Mouse (Mus musculus): ENCODE results near the gene Cfap97d2. TPM values are rescaled to one million over a fixed set of nuclear protein-coding genes. Genes with fewer than 3 reads are reported as not detected.

The Cfap97d2 gene
- total and polyA plus RNA-seq, 2 experiments from 2014 or later: 1.6 to 1.7 TPM

- Histone ChIP-seq H3K27me3 (ENCODE audit: insufficient read depth, low read length) (no peaks in the 10 kb centered on the region), H3K36me3 (ENCODE audit: insufficient read depth) (no peaks in the 10 kb centered on the region), H3K27ac (ENCODE audit: low read depth, low read length) (peak overlapping the region; percentile 95), H3K4me1 (ENCODE audit: insufficient read depth) (peaks cover 16% of the 10 kb centered on the region), H3K9ac (peak overlapping the region; percentile 93), H3K9me3 (ENCODE audit: low read length) (no peaks in the 10 kb centered on the region), H3K4me2 (ENCODE audit: low read depth) (peak overlapping the region; percentile 57), H3K4me3 (ENCODE audit: low read depth, low read length) (peak overlapping the region; percentile 90)
- peak; percentile 76 for DNase-seq
- peak; percentile 27 for ATAC-seq
- peak; percentile 48 for TF ChIP-seq CTCF (IDR thresholded peaks at IDR 0.05; ENCODE audit: low read depth)
- under 1% methylated on average over 12 of the region's 12 CpGs for WGBS
Measured at GRCm38 (mm10) chr8:13676302-13676700, 29.4 kb upstream of the Cfap97d2 start.

GRCm38 (mm10) chr8:13676701-13677412 lies 28.8 kb upstream of the Cfap97d2 start:
- H3K9me3 ChIP-seq (ENCODE audit: low read length): no peaks in the 10 kb centered on the region
- H3K36me3 ChIP-seq (ENCODE audit: insufficient read depth): no peaks in the 10 kb centered on the region
- H3K4me2 ChIP-seq (ENCODE audit: low read depth): peak overlapping the region; percentile 57
- under 1% methylated on average over 47 of the region's 47 CpGs for WGBS
- no peaks in the 10 kb centered on the region for H3K27me3 ChIP-seq (ENCODE audit: insufficient read depth, low read length)
- peak; percentile 43; the same call in 1 of the 2 replicates for TF ChIP-seq CTCF (IDR thresholded peaks at IDR 0.05; ENCODE audit: low read depth)
- H3K4me3 ChIP-seq (ENCODE audit: low read depth, low read length): peak overlapping the region; percentile 90
- DNase-seq: peak; percentile 93
- H3K27ac ChIP-seq (ENCODE audit: low read depth, low read length): peak overlapping the region; percentile 95
- peak; percentile 86 for ATAC-seq
- peak overlapping the region; percentile 93 for H3K9ac ChIP-seq
- peaks cover 16% of the 10 kb centered on the region for H3K4me1 ChIP-seq (ENCODE audit: insufficient read depth)

GRCm38 (mm10) chr8:13677413-13677883 lies 28.2 kb upstream of the Cfap97d2 start, which contains the start of gene Rasa3:
Gene Rasa3 (minus strand): TSS chr8:13677603.
- H3K4me1 ChIP-seq (ENCODE audit: insufficient read depth): peaks cover 16% of the 10 kb centered on the region
- peak within 1 kb of the TSS; percentile 93 for H3K9ac ChIP-seq
- DNase-seq (peak; percentile 95), ATAC-seq (peak; percentile 98)
- H3K36me3 ChIP-seq (ENCODE audit: insufficient read depth): no peaks in the 10 kb centered on the region
- no peaks in the 10 kb centered on the region for H3K9me3 ChIP-seq (ENCODE audit: low read length)
- under 1% methylated on average over 42 of the region's 42 CpGs for WGBS
- H3K4me3 ChIP-seq (ENCODE audit: low read depth, low read length): peak within 1 kb of the TSS; percentile 90
- TF ChIP-seq CTCF (IDR thresholded peaks at IDR 0.05; ENCODE audit: low read depth): no peak
- H3K27me3 ChIP-seq (ENCODE audit: insufficient read depth, low read length): no peaks in the 10 kb centered on the region
- H3K27ac ChIP-seq (ENCODE audit: low read depth, low read length): peak within 1 kb of the TSS; percentile 95
- peak within 1 kb of the TSS; percentile 57 for H3K4me2 ChIP-seq (ENCODE audit: low read depth)

- DNase-seq (no peak), ATAC-seq (no peak)
- no peak for TF ChIP-seq CTCF (IDR thresholded peaks at IDR 0.05; ENCODE audit: low read depth)
- H3K9me3 ChIP-seq (ENCODE audit: low read length): no peaks in the 10 kb centered on the region
- peak overlapping the region; percentile 57 for H3K4me2 ChIP-seq (ENCODE audit: low read depth)
- no peak overlapping the region for H3K27ac ChIP-seq (ENCODE audit: low read depth, low read length)
- 41% methylated on average over 8 of the region's 8 CpGs for WGBS
- H3K9ac ChIP-seq: peak overlapping the region; percentile 93; the same call in 1 of the 2 replicates
- no peaks in the 10 kb centered on the region for H3K27me3 ChIP-seq (ENCODE audit: insufficient read depth, low read length)
- H3K4me3 ChIP-seq (ENCODE audit: low read depth, low read length): peak overlapping the region; percentile 90
- H3K36me3 ChIP-seq (ENCODE audit: insufficient read depth): no peaks in the 10 kb centered on the region
- H3K4me1 ChIP-seq (ENCODE audit: insufficient read depth): peaks cover 15% of the 10 kb centered on the region
Measured at GRCm38 (mm10) chr8:13678182-13678581, 27.5 kb upstream of the Cfap97d2 start.

DNA sequence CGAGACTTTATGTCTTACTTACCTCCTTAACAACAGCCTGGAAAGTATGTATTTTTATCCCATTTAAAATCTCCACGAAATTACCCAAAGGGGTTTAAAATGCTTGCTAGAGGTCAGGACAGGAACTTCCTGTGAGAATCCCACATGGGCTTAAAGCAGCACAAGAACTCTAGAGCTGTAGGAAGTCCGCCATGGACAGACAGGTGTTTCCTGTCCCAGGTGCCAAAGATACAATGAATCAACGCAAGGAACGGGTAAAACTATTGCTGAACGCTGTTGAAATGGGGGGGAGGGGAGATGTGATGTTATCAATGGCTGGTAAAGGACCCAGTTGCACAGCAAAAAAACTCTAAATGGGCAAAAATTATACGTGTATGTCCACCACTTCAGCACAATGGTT lies 21.6 kb upstream of the Cfap97d2 start:
- DNase-seq: no peak
- 74% methylated on average over 7 of the region's 7 CpGs for WGBS
- H3K9me3 ChIP-seq (ENCODE audit: low read length): no peaks in the 10 kb centered on the region
- no peak for ATAC-seq
- TF ChIP-seq CTCF (IDR thresholded peaks at IDR 0.05; ENCODE audit: low read depth): no peak
- H3K36me3 ChIP-seq (ENCODE audit: insufficient read depth): no peaks in the 10 kb centered on the region
- H3K4me3 ChIP-seq (ENCODE audit: low read depth, low read length): no peak overlapping the region
- H3K4me1 ChIP-seq (ENCODE audit: insufficient read depth): no peaks in the 10 kb centered on the region
- H3K9ac ChIP-seq: no peak overlapping the region
- H3K27ac ChIP-seq (ENCODE audit: low read depth, low read length): no peak overlapping the region
- no peak overlapping the region for H3K4me2 ChIP-seq (ENCODE audit: low read depth)
- H3K27me3 ChIP-seq (ENCODE audit: insufficient read depth, low read length): no peaks in the 10 kb centered on the region

DNA sequence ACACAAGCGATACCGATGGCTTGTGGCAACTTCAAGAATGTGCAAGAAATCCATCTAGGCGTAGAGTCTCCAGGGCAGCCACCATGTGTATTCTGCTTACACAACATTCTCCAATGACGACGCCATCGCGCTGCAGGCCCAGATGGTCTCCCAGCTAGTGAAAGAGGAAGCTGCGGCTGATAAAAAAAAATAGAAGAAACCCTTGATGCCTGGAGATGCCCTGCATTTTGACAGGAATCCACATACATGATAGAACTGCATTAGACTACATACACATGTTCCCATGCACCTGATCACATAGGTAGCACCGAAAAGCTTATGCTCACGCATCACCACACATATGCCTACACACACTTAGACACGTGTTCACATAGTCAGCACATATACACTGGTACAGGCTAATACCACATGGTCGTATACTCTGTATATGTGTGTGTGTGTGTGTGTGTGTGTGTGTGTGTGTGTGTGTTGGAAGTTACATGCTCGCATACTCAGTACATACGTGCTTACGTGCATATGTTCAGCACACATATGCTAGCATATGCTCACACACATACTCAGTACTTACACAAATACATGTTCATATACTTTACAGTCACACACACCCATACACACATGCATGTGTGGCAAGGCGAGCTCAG lies 19.9 kb upstream of the Cfap97d2 start:
- Histone ChIP-seq H3K9me3 (ENCODE audit: low read length) (no peaks in the 10 kb centered on the region), H3K4me2 (ENCODE audit: low read depth) (no peak overlapping the region), H3K36me3 (ENCODE audit: insufficient read depth) (no peaks in the 10 kb centered on the region), H3K27ac (ENCODE audit: low read depth, low read length) (no peak overlapping the region), H3K4me1 (ENCODE audit: insufficient read depth) (no peaks in the 10 kb centered on the region), H3K9ac (no peak overlapping the region), H3K4me3 (ENCODE audit: low read depth, low read length) (no peak overlapping the region), H3K27me3 (ENCODE audit: insufficient read depth, low read length) (no peaks in the 10 kb centered on the region)
- no peak for TF ChIP-seq CTCF (IDR thresholded peaks at IDR 0.05; ENCODE audit: low read depth)
- WGBS: 84% methylated on average over 16 of the region's 16 CpGs
- DNase-seq (no peak), ATAC-seq (no peak)

GRCm38 (mm10) chr8:13686426-13686825 lies 19.3 kb upstream of the Cfap97d2 start:
- ATAC-seq (no peak), DNase-seq (no peak)
- no peaks in the 10 kb centered on the region for H3K27me3 ChIP-seq (ENCODE audit: insufficient read depth, low read length)
- 68% methylated on average over 7 of the region's 7 CpGs for WGBS
- no peak overlapping the region for H3K4me3 ChIP-seq (ENCODE audit: low read depth, low read length)
- H3K27ac ChIP-seq (ENCODE audit: low read depth, low read length): no peak overlapping the region
- H3K9ac ChIP-seq: no peak overlapping the region
- no peaks in the 10 kb centered on the region for H3K9me3 ChIP-seq (ENCODE audit: low read length)
- no peak for TF ChIP-seq CTCF (IDR thresholded peaks at IDR 0.05; ENCODE audit: low read depth)
- H3K36me3 ChIP-seq (ENCODE audit: insufficient read depth): no peaks in the 10 kb centered on the region
- H3K4me1 ChIP-seq (ENCODE audit: insufficient read depth): no peaks in the 10 kb centered on the region
- no peak overlapping the region for H3K4me2 ChIP-seq (ENCODE audit: low read depth)

Measured in forebrain, postnatal 0 days (tissue).